Mouse (Mus musculus): ENCODE results near the gene Olfr860. TPM values are rescaled to one million over a fixed set of nuclear protein-coding genes. Genes with fewer than 3 reads are reported as not detected.
"Not testable (repeated sequence)": the region's sequence is repeated elsewhere in the genome, so short reads cannot be mapped to it uniquely, and the experiment has no call there.

The Olfr860 gene
- total RNA-seq (2021) = not detected
- long read RNA-seq, experiment 1 = 0 reads
- long read RNA-seq, experiment 2 = 0 reads

- intact Hi-C loops (cut with DNase I; ENCODE audit: low total_unique reads) = no loop called here
Observed at GRCm38 (mm10) chr9:19849647-19850046, at the start of gene Olfr860. Gene Olfr860, minus strand, starts transcription at chr9:19849747.

GRCm38 (mm10) chr9:19887904-19888303 lies 38.4 kb upstream of the Olfr860 start, which contains the start of gene Olfr862:
Gene Olfr862, minus strand, starts transcription at chr9:19888004.
- DNase-seq = no peak
- intact Hi-C loops (cut with DNase I; ENCODE audit: low total_unique reads) = no loop called here

More at GRCm38 (mm10) chr9:19849647-19850046, at the start of gene Olfr860:
- DNase-seq = no peak

- intact Hi-C loops (cut with DNase I; ENCODE audit: low total_unique reads); DNase-seq: not testable (repeated sequence)
Observed at GRCm38 (mm10) chr9:19804606-19805005, 44.9 kb downstream of the Olfr860 start, which contains the start of gene Olfr859. Gene Olfr859, plus strand, starts transcription at chr9:19804906.

- no peak for DNase-seq
- intact Hi-C loops (cut with DNase I; ENCODE audit: low total_unique reads) = no loop called here
Observed at GRCm38 (mm10) chr9:19803000-19803399, 46.5 kb downstream of the Olfr860 start.

Other genes with a start within 250 kb of the Olfr860 start
- gene Zfp317, start 227.6 kb downstream of the Olfr860 start, total RNA-seq (2021) = 10 to 100 TPM; 10.3 to 11.1 TPM
- gene Olfr857, start 140.3 kb downstream of the Olfr860 start, total RNA-seq (2021) = not detected
- not detected for gene Olfr58, start 69.5 kb downstream of the Olfr860 start, total RNA-seq (2021)
- not detected for gene Olfr859, start 44.8 kb downstream of the Olfr860 start, total RNA-seq (2021)
- gene Olfr862, start 38.3 kb upstream of the Olfr860 start, total RNA-seq (2021) = not detected
- gene Olfr77, start 67.1 kb upstream of the Olfr860 start, total RNA-seq (2021) = not detected
- gene Olfr866, start 178.3 kb upstream of the Olfr860 start, total RNA-seq (2021) = not detected
- gene Olfr867, start 207.8 kb upstream of the Olfr860 start, total RNA-seq (2021) = not detected
- not detected for gene Olfr868, start 248.9 kb upstream of the Olfr860 start, total RNA-seq (2021)